Mouse (Mus musculus) bone marrow, adult 2 months (tissue): ENCODE data around the gene Ldb2. TPM values are rescaled to one million over a fixed set of nuclear protein-coding genes. Genes with fewer than 3 reads are reported as not detected.

Source experiments
- H3K27ac ChIP-seq: fragments of 200-500 bp; 2 replicates; pipeline ENCODE4 v1.5.1; 2012; ENCODE audit warnings: low read depth, mild to moderate bottlenecking, control low read depth, inconsistent platforms, low read length; ENCODE audit not compliant: control insufficient read depth, poor library complexity, insufficient read depth
- H3K4me1 ChIP-seq: fragments of 200-500 bp; 2 replicates; pipeline ENCODE4 v1.6.1; 2011; ENCODE audit warnings: low read length; ENCODE audit not compliant: control insufficient read depth, insufficient read depth
- H3K4me3 ChIP-seq: fragments of 200-500 bp; replicated peaks from 2 replicates; pipeline ENCODE3; 2011; ENCODE audit warnings: mild to moderate bottlenecking, low read depth, low read length, control low read depth; ENCODE audit not compliant: control insufficient read depth
- CTCF ChIP-seq: fragments of 200-500 bp; IDR thresholded peaks from 2 replicates; pipeline ENCODE4 v1.5.1; 2011; ENCODE audit warnings: low read length, control low read depth; ENCODE audit not compliant: control insufficient read depth, insufficient read depth
- POLR2A ChIP-seq: fragments of 200-500 bp; IDR thresholded peaks from 2 replicates; pipeline ENCODE4 v1.6.1; 2011; ENCODE audit warnings: low read depth, mild to moderate bottlenecking, control low read depth, low read length, borderline replicate concordance; ENCODE audit not compliant: control insufficient read depth
- WGBS: fragments of 180-500 bp; shearing (Covaris S2); methylation state at CpG from one replicate; pipeline ENCODE4 v1.1.7; 2018; 5-methylcytosine and 5-hydroxymethylcytosine counted together
- polyA plus RNA-seq: library from polyadenylated mRNA; stranded (reverse); fragments of >200 nt; gene quantifications from 2 replicates; pipeline ENCODE4 v1.2.4, GENCODE M21; 2011; ENCODE audit warnings: low replicate concordance; ENCODE audit not compliant: missing spikeins, insufficient read depth, insufficient read length

Ldb2 gene
- polyA plus RNA-seq, 1 experiment = 5.1 TPM

DNA sequence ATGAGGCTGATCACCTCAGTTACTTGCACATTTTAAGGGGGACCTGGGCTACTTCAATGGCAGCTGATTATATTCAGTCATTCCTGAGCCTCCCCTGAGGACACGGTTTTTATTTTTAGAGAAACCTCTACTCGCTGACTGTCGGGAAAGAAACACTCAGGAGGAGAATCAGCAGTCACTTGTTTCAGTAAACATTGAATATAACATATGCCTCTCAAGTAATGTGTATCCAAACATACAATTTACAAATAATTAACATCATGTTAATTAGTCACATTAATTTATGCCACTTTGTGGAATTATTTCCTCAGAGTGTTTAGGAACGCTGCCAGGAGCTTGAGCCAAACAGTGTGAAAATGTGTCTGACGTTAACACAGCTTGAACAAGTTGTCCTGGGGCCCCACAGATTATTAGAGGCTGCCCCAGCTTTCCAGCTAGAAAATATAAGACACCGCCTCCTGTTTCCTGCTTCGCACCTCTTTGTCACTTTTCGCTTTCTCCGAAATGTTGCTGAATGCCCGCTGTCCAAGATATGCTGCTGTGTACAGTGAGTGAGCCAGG, 219.5 kb downstream of the Ldb2 start:
- Histone ChIP-seq H3K27ac (no peak overlapping the region), H3K4me3 (no peak overlapping the region), H3K4me1 (no peaks in the 10 kb centered on the region)
- TF ChIP-seq CTCF (no peak), POLR2A (no peak)
- WGBS = 86% methylated on average over 10 of the region's 10 CpGs

GRCm38 (mm10) chr5:44576682-44577349, 222.7 kb downstream of the Ldb2 start:
- no peak overlapping the region for H3K4me3 ChIP-seq
- 63% methylated on average over 2 of the region's 2 CpGs for WGBS
- TF ChIP-seq CTCF (no peak), POLR2A (no peak)
- no peak overlapping the region for H3K27ac ChIP-seq
- H3K4me1 ChIP-seq = no peaks in the 10 kb centered on the region

DNA sequence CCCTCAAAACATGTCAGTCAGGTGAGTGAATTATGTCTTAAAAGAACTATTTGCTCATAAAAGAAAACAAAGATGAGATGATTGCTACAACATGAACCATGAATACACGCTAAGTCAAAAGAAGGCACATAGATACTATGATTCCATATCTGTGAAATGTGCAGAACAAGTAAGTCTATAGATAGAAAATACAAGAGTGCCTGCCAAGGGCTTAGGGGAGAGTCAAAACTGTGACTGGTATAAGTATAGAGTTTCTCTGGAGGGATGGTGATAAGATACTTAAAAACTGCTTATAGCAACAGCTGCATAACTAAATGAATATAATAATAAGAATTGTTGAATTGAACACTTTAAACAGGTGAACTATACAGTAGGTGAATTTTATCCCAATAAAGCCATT, 224.8 kb downstream of the Ldb2 start:
- TF ChIP-seq CTCF (no peak), POLR2A (no peak)
- 83% methylated on average over 1 of the region's 1 CpGs for WGBS
- no peak overlapping the region for H3K4me3 ChIP-seq
- H3K4me1 ChIP-seq = no peaks in the 10 kb centered on the region
- no peak overlapping the region for H3K27ac ChIP-seq

DNA sequence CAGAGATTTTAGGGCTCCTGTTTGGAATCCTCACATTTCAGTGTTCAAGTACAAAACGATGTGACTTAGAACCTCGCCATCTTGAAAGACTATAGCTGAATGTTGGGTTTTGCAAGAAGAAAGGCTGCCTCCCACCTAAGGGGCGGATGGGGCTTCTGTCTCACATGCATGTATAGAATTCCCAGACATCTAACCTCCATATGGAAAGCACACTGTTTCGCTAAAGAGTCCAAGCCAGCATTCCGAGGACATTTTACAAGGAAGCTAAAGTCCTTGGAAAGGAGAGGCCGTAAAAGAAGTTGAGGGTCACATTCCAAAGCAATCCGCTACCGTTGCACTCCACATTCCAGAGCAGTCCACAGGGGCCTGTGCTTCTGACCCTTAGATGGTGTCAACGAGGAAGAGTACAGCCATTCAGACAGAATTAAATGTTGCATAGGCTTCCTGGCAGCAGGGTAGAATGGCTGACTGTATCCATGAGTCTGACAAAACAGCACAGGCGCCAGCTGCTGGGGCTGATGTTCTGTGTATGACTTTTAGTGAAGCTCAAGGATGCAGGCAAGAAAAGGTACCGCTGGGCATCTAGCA, 245.6 kb downstream of the Ldb2 start:
- no peaks in the 10 kb centered on the region for H3K4me1 ChIP-seq
- TF ChIP-seq POLR2A = no peak
- WGBS = 78% methylated on average over 11 of the region's 11 CpGs
- no peak overlapping the region for H3K27ac ChIP-seq
- no peak overlapping the region for H3K4me3 ChIP-seq

- Histone ChIP-seq H3K4me1 (no peaks in the 10 kb centered on the region), H3K27ac (no peak overlapping the region), H3K4me3 (no peak overlapping the region)
- TF ChIP-seq CTCF (no peak), POLR2A (no peak)
These were observed 246.3 kb downstream of the Ldb2 start for GRCm38 (mm10) chr5:44553155-44553554.

GRCm38 (mm10) chr5:44552121-44552520, 247.4 kb downstream of the Ldb2 start:
- TF ChIP-seq POLR2A (no peak), CTCF (no peak)
- H3K4me3 ChIP-seq = no peak overlapping the region
- 83% methylated on average over 8 of the region's 8 CpGs for WGBS
- no peak overlapping the region for H3K27ac ChIP-seq
- no peaks in the 10 kb centered on the region for H3K4me1 ChIP-seq

- 81% methylated on average over 11 of the region's 11 CpGs for WGBS
- no peak for TF ChIP-seq CTCF
- TF ChIP-seq POLR2A = no peak
- H3K4me3 ChIP-seq = no peak overlapping the region
- H3K4me1 ChIP-seq = no peaks in the 10 kb centered on the region
- no peak overlapping the region for H3K27ac ChIP-seq
These were observed 251.0 kb downstream of the Ldb2 start for GRCm38 (mm10) chr5:44548468-44548867.

- TF ChIP-seq CTCF = no peak
- TF ChIP-seq POLR2A = no peak
- H3K27ac ChIP-seq = no peak overlapping the region
- 86% methylated on average over 2 of the region's 2 CpGs for WGBS
These were observed 255.9 kb downstream of the Ldb2 start for GRCm38 (mm10) chr5:44543472-44544132.

More at GRCm38 (mm10) chr5:44543472-44544132, 255.9 kb downstream of the Ldb2 start:
- H3K4me1 ChIP-seq = no peaks in the 10 kb centered on the region
- H3K4me3 ChIP-seq = no peak overlapping the region
